Mouse (Mus musculus) mature B cell (primary cell): ENCODE data around the gene Zfp296.

Source experiments
- in situ Hi-C: fragments of 300-500 bp; cut with MboI; formaldehyde crosslinking; loops from 2 replicates; pipeline ENCODE4 v1.14.3; 2019

Zfp296 gene

DNA sequence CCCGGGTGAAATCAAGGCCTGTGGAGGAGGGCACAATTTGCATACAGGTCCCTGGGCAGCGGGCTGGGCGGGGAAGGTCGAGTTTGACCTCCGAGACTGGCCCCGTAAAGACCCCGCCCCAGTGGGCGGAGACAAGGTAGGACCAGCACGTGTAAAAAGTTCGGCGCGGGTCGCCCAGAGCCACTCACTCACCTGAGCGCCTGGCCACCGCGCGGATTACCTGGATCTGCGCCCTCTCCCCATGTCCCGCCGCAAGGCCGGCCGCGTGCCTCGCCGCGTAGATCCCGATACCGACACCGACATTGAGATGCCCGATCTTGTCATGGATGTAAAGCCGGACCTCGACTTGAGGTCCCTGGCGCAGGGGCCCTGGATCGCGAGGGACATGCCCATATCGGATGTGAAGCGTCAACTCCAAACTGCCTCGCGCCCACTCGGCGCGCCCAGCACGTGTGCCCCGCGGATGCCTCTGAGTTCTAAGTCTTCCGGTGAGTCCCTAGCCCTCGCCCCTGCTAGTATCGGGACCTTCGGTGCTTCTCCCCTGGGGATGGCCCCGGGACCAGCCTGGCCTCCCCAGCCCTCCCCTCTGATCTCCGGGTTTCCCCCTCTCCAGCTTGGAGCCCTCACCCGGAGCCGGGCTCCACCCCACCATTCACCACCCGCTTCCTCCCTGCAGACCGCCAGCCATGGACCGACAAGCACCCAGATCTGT is at the start of gene Zfp296, which contains the start of gene Gemin7:
TSS of gene Zfp296 (plus strand) at position 147 of the 712 bp plus-strand sequence.
TSS of gene Gemin7 (minus strand) at position 455 of the 712 bp plus-strand sequence.
- in situ Hi-C loops: no loop called here

DNA sequence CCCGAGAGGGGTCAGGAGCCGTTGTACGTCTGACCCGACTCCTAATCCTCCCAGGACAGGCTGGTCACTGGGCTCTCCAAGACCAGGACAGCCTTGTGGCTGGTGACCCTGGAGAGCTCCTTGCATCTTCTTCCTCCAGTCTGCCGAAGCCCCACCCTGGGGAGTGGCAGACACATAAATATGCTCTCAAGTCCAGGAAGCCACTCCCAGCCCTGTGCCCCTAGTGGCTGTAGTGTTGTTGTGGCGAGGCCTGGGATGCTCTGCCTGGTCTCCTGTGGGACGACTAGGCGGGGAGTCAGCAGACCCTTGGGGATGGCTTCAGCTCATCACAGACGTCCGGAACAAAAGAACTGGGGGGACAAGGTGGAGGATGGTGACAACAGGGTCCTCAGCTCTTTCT is 46.0 kb upstream of the Zfp296 start:
- in situ Hi-C loops: no loop called here

DNA sequence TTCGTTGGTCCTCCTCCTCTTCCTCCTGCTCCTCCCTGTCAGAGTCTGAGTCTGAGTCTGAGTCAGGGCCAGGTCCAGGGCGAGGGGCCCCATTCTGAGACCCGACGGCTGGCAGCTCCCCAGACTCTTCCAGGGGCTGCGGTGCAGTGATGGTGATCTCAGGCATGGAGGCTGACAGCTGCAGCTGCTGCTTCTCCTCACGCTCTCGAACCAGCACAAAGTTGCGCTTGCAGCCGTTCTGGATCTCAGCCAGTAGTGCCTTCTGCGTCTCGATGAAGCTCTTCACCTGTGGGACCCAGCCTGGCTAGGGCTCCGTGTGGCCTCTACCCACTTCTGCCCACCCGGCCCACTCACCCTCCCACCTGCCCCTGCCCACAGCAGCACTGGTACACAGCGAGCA is 44.8 kb upstream of the Zfp296 start:
- in situ Hi-C loops: no loop called here

DNA sequence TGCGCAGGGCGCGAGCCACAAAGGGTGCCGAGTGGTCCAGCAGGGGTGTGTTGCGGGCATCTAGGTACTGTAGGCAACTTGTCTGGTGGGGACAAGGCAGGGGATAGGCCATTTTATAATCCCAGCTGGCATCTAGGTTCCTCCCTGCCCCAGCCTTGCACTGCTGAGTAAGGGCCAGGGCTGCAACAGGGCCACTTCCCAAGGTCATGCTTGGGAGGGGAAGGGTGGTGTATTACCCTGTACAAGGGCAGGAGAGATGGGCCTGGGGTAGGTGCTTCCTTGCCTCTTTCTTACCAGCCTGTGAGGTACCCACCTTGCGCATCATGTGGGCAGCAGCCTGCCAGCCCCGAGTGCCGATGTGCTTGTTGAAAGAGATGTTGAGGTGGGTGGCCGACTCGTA is 42.4 kb upstream of the Zfp296 start:
- in situ Hi-C loops: no loop called here

DNA sequence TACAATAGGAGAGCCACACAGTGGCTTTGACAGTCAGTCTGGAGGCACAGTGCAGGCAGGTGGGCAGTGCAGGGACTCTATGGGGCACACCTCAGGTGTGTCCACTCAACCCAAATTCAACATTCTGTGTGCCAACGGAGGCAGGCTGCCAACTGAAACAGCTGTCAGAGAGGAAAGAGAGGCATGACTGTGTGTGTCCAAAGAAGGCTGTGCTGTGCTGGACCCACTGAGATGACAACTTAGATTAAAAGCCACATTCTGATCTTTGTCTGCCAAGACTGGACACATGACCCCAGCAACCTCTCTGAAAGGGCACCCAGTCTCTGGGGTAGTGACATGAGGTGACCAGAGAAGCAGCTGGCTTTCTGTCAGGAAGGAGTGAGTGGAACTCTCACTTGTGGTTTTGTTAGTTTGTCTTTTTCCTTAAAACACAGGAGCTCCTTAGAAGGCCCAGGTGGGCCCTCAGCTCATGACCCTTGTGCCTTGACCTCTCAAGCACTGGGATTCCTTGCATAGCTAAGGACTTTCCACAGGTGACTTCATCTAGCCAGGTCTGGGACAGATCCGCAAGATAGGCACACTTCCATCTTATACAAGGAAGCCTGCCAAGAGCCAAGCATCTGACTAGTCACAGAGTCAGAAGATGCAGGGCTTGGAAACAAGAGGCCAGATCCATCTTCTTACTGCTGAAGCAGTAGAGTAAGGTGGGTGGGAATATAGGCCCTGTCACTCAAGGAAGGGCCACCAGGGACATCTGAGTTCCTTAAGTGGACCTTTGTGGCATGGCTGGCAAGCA is 36.1 kb upstream of the Zfp296 start:
- in situ Hi-C loops: no loop called here

DNA sequence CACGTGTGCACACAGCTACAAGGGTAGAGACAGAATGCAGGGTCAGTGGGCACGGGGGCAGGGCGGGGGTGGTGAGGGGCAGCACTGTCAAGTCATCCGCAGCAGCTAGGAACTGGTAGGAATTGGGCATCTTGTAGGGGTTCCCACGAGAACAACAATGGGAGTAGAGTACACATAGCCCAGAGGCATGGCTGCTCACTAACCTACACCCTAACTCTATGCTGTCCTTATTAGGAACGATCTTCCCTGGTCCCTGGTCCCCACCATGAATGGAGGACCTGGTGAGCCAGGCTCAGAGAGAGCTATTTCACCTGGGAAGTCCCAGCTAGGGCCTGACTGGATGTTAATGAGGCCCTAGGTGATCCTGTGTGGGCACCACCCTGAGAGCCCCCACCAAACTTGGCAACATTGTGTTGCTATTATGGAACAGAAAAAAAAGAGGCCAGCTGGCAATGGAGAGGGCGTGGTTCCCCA is 35.4 kb upstream of the Zfp296 start:
- in situ Hi-C loops: no loop called here

DNA sequence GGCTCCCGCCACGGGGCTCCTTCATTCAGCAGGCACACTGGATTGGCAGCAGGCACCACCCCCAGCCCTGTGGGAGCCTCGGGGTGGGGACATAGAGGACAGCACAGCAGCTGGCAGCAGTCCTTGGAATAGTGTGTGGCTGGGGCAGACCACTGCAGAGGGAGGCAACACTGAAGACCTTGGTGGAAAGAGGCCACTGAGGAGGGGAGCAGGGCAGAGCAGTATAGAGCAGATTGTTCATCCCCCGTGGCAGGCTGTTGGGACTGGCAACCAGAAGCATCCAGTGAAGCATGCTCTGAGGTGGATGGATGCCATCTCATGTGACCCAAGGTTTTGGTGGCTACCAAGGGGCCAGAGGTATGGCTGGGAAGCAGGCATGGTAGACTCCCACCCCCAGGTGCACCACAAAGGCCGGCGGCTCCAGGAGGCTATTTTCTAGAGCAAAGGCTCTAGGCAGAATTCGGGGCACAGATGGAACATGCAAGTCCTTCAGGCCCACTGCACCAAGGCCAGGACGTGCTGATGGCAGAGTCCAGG is 34.9 kb upstream of the Zfp296 start:
- in situ Hi-C loops: no loop called here

DNA sequence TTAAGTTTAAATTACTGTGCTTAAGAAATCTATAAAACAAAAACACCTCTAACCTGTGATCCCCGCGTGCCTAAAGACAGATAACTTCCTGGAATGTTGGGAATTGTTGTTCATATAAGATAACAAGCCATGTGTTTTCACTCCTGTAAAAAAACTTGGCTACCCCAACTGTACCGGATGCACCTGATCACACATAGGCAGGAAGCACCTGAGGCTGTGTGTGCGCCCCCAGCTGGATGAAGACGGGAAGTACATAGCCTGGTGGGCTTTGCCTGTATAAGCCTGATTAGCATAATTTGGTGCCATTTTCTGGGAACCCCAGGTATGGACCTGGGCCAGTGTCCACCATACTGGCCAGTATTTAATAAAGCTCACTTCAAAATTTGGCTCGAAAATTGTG is 33.5 kb upstream of the Zfp296 start:
- in situ Hi-C loops: no loop called here

DNA sequence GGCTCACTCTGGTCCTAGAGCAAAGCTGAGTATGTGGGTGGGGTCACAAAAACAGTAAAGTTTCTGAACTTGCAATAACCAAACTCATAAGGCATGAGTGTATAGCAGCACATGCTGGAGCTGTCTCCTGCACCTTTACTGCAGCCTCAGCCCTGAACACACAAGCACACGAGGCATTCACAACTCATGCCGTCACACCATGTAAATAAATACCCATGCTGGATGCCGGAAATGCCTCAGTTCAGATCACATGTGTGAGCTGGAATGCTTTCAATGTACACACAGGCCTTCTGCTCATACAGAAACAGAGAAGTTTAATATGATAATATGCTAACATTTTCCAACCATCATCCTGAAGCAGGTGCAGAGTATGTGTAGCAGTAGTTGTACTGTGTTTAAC is 31.1 kb upstream of the Zfp296 start:
- in situ Hi-C loops: no loop called here

DNA sequence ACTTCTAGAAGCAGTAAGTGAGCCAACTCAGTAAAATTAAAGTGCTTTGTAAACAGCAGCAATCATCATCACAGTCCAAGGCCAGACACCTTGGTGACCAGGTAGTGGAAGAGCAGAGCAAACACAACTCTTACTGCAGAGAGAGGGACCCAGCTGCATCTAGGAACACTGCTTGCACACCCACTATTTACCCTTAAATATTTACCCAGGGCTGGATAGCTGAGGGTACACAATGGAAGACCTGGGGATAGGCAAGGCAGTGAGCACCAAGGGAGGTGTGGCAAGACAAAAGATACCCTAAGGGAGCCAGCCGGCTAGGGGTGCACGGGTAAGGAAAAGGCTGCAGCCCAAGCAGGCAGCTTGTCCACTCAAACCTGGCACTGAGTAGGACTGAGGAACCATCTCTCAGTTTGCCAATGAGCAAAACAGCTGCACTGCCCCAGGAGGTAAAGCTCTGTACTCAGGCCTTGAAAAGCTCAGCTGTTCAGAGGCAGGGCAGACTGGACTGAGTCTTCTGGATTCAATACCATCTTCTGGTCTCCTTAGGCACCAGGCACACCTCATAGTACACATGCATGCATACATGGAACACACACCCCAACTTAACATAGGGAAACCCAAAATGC is 29.6 kb upstream of the Zfp296 start:
- in situ Hi-C loops: no loop called here

DNA sequence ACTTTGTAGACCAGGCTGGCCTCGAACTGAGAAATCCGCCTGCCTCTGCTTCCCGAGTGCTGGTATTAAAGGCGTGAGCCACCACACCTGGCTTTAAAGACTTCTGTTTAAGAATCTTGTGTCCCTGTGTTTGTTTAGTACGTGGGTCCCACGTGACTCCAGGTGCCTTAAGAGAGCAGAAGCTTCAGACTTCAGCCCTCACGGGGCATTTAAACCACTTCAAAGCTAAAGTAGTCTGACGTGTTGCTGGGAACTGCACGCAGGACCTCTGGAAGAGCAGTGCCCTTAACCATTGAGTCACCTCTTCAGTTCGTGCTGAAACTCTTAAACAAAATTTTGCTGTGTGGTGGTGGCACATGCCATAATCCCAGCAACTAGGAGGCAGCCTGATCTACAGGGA is 27.7 kb upstream of the Zfp296 start:
- in situ Hi-C loops: no loop called here

DNA sequence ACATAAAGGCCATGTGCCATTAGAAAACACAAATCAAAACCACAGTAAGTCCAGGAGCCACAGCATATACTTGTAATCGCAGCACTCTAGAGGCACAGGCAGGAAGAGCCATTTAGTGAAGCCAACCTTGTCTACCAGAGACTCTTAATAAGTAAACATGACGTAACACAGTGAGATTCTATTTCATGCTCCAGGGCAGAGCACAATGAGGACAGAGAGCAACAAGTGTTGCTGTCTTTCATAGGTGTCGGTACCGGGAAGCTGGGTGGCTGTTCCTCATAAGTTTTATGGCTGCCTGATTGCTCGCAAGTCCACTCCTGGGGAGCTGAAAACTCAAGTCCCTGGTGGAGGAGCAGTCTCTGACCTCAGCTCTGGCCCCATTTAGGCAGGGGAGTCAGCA is 25.5 kb upstream of the Zfp296 start:
- in situ Hi-C loops: no loop called here

DNA sequence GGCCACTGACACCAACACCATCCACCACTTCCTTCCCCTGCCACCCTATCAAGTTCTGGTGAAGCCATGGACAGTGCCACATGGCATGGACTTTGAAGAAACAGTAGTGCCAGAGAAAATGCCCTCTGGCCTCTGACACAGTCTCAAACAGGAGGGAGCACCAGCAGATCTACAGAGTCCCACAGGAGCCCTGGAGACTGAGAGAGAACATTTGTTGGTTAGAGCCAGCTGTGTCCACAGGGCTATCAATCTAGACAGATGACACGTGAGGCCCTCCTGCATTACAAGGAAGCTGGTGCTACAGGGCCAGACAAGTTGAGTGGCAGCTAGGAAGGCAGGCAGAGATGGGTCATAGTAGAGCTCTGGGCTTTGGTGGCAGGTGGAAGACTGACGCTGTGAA is 24.6 kb upstream of the Zfp296 start:
- in situ Hi-C loops: no loop called here

DNA sequence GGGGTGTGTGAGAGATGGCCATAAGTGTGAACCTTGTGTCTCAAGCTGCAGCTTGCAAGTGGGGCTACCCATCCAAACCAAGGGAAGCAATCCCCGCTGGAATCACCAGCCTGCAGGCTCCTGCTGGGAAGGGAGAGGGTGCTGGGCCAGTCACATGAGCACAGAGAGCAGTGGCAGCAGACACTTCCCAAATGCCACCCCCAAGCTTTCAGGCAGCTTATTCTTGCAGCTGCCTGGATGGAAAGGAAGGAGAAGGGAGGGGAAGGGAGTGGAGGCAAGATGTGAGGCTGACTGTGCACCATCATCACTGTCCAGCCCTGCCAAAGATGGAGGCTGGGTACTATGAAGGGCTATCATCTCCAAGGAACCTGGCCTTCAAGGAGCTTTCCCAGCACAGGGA is 22.9 kb upstream of the Zfp296 start:
- in situ Hi-C loops: no loop called here

DNA sequence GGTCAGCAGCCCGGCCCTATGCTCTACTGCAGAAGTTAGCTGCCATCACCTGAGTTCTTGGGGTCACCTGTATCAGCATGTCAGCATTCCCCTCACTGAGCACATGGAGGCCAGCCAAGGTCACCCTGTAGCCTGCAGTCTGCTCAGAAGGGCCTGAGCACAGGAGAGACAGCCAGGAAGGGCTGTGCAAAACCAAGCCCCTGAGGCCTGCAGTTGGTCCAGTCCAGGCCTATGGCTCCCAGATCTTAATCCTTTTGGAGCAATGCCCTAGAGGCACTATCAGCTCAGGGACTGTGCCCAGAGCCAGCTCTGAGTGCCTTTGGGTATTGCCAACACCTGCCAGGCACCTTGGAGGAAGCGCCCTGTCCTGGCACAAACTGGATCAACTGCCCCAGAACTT is 20.0 kb upstream of the Zfp296 start:
- in situ Hi-C loops: no loop called here

DNA sequence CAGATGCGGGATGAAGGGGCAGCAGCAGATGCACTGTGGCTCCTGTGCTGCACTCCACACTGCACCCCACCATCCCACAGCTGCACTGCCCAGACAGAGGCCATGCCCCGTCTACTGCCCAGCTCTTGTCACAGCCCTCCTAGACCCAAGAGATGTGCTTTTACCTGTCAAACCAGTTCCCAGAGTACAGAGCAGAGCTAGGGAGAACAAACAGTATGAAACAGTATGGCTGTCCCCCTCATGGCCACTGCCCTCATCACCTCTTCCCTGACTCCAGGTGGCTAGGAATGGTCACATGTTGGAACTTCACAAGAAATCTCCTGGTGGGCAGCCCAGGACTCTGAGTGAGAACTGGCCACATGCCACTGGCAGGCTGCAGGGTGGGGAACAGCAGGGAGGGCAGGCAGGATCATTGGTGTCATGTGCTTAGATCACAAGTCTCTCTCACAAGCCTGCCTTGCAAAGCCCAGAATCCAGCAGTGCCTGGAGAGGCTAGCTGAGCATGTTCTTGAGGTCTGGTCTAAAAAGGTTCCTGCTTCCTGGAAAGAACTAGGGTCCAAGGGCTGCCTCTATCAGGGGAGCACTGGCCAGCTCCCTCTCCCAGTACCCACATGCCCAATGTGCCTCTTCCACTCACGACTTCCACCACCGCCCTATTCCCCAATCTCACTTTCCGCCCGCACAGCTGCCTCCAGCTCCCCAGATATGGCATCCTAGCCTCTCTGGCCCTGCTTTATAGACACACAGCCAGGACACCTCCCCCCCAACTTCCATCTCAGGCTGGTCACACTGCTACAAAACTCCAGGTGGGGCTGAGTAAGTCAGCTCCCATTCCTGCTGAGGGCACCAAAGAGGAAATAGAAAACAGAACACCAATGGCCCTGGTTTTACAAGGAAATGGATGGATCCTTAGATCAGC is 18.8 kb upstream of the Zfp296 start:
- in situ Hi-C loops: no loop called here

DNA sequence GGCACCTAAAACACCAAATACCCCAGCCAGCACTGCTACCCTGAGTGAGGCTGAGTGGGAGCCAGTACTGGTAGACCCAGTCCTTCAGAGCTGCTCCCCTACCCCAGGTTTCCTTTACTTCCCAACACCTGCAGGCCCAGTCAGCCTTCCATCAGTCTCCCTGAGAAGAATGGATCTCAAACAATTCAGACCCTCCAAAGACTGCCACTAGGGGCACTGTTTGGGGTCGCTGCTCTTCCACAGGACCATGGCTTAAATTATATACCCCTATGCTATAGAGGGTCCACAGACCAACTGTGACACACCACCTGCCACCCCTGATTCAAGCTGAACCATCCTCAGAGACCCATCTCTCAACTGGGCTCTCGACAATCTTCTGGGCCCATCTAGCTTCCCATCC is 18.1 kb upstream of the Zfp296 start:
- in situ Hi-C loops: no loop called here

DNA sequence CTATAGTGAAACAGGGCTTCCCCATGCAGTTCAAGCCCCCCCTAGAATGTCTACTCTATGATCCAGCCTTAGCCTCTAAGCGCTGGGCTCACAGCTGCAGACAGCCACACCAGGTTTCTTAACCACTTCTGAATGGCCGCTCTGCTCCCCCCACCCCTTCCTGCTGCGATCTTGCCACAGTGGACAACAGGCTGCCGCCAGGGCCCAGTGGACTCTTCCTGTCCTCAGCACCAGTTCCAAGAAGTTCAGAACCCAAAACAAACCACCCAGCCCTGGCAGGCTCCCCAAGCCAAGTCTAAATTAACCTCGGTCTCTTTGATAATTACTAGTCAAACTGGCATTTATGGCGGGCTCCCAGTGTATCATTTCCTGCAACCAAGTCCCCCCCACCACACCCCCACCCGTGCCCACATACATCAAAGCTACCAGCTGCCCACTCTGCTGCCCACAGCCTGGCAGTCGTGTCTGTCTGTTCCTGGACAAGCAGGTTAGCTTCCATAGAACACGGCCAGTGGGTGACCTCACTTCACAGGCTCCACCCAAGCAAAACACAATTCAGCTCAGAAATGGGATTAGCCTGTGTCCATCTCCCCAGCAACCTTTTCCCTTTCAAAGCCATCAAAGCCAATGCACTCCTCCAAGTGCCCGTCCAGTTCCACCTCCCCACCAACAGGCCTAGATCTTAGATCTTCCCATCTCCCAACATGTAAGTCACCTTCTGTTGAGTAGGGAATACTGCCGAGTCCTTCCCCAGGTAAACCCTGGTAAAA is 16.4 kb upstream of the Zfp296 start:
- in situ Hi-C loops: no loop called here

DNA sequence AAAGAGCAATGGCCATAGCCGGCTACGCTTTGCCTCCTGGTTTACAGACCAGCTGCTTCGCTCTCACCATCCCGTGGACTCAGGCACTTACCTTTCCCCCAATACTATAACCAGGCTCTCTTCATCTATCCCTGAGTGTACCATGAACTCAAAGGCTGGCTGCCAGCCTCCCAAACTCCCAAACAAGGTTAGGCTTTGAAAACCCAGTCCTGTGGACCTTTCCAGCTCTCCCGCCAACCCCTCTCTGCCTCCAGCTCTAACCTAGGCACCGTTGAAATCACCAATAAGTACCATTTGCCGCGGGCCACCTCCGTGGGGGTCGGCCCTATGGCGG is 15.7 kb upstream of the Zfp296 start:
- in situ Hi-C loops: no loop called here

DNA sequence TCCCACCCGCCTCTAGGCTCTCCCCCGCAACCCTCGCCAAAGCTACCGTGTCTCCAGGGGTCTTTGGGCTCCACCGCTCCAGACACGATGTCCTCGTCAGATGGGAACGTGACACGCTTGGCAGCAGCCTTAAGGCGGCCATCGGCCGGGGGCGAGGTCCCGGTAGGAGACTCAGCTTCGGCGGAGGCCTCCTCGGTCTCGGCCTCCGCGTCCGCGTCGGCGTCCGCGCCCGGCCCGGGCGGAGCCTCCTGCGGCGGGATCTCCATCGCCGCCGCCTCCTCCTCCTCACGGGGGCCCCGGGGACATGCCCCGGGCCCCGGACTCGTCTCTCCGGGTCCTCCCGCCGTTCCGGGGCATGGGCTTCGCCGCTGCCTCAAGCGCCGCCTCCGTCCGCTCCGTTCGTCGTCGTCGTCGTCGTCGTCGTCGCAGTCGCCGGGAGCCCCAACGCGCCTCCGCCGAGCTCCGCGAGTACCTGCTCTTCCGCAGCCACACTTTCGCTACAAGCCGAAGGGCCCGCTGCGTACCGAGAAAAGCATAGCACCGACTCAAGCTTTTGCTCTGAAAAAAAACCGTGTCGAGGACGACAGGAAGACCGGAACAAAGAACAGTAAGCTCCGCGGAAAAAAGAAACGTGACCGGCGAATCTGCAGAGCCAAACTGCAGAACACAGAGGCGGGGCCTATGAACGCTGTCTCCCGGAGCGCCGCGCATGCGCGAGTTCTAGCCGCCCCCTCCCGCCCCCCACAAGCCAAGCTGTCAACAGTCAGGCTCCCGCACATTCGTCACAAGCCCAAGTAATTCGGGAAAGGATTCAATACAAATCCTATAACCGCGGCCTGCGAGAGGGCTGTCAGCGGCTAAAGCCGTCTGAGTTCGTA is 15.1 kb upstream of the Zfp296 start:
- in situ Hi-C loops: no loop called here
